Mouse (Mus musculus) MEL (cell line): ENCODE measurements around the gene Acvrl1. TPM values are rescaled to one million over a fixed set of nuclear protein-coding genes. Genes with fewer than 3 reads are reported as not detected.

Experiments
- DNase-seq: peaks from one replicate; pipeline ENCODE4 v3.0.0; 2011; ENCODE audit warnings: low read depth, low spot score
- H3K27ac ChIP-seq: 2 replicates; pipeline ENCODE4 v1.5.1; 2012; ENCODE audit warnings: low read depth, mild to moderate bottlenecking, control low read depth, low read length, moderate library complexity; ENCODE audit not compliant: control insufficient read depth
- H3K27me3 ChIP-seq, 2 experiments: fragments of 150-350 bp in 1 of 2; sonication (generic) in 1 of 2; 2 replicates each; pipeline ENCODE4 v1.6.1; 2012; ENCODE audit warnings: low read length in 2 of 2, mild to moderate bottlenecking in 2 of 2, improper control_type of control experiment in 1 of 2, moderate library complexity in 1 of 2; ENCODE audit not compliant: insufficient read depth in 2 of 2, control insufficient read depth in 1 of 2
- H3K36me3 ChIP-seq, 2 experiments: 2 replicates each; pipeline ENCODE4 v1.6.1; 2012 to 2014; ENCODE audit warnings: low read length in 2 of 2, improper control_type of control experiment in 1 of 2, inconsistent platforms in 1 of 2, mild to moderate bottlenecking in 1 of 2; ENCODE audit not compliant: insufficient read depth in 2 of 2, control insufficient read depth in 1 of 2
- H3K4me1 ChIP-seq, 2 experiments: fragments of 150-350 bp in 1 of 2; sonication (generic) in 1 of 2; 2 replicates each; pipeline ENCODE4 v1.6.1; 2012; ENCODE audit warnings: low read length in 2 of 2, improper control_type of control experiment in 1 of 2, mild to moderate bottlenecking in 1 of 2; ENCODE audit not compliant: insufficient read depth in 2 of 2, control insufficient read depth in 1 of 2
- H3K4me3 ChIP-seq, 2 experiments: fragments of 150-350 bp in 1 of 2; sonication (generic) in 1 of 2; 2 replicates each; pipeline ENCODE4 v1.5.1; 2012; ENCODE audit warnings: low read depth in 2 of 2, low read length in 2 of 2, mild to moderate bottlenecking in 2 of 2, moderate library complexity in 2 of 2, control low read depth in 1 of 2, improper control_type of control experiment in 1 of 2; ENCODE audit not compliant: control insufficient read depth in 1 of 2, insufficient read depth in 1 of 2
- H3K79me2 ChIP-seq: 2 replicates; pipeline ENCODE4 v1.6.1; 2012; ENCODE audit warnings: mild to moderate bottlenecking, low read length, moderate library complexity; ENCODE audit not compliant: control insufficient read depth, poor library complexity, insufficient read depth
- H3K9ac ChIP-seq: 2 replicates; pipeline ENCODE4 v1.6.1; 2012; ENCODE audit warnings: low read depth, mild to moderate bottlenecking, control low read depth, low read length, moderate library complexity; ENCODE audit not compliant: control insufficient read depth, poor library complexity, severe bottlenecking
- H3K9me3 ChIP-seq: fragments of 150-350 bp; sonication (generic); replicated peaks from 2 replicates; pipeline ENCODE4 v1.6.1; 2012; ENCODE audit warnings: mild to moderate bottlenecking, low read length, improper control_type of control experiment, moderate library complexity; ENCODE audit not compliant: insufficient read depth
- CHD1 ChIP-seq: IDR thresholded peaks from 2 replicates; pipeline ENCODE4 v1.6.1; 2012; ENCODE audit warnings: low read depth, mild to moderate bottlenecking, inconsistent platforms, low read length, improper control_type of control experiment
- ELF1 ChIP-seq: IDR thresholded peaks from 2 replicates; pipeline ENCODE4 v1.6.1; 2014; ENCODE audit warnings: low read depth, mild to moderate bottlenecking, inconsistent platforms, low read length, improper control_type of control experiment, moderate library complexity
- EP300 ChIP-seq, 2 experiments: IDR thresholded peaks; 2 replicates each; pipeline ENCODE4 v1.6.1; 2011; ENCODE audit warnings: improper control_type of control experiment in 2 of 2, low read length in 2 of 2, low read depth in 1 of 2, mild to moderate bottlenecking in 1 of 2
- ETS1 ChIP-seq: IDR thresholded peaks from 2 replicates; pipeline ENCODE4 v1.6.1; 2012; ENCODE audit warnings: low read depth, mild to moderate bottlenecking, inconsistent platforms, low read length, improper control_type of control experiment, moderate library complexity
- GATA1 ChIP-seq: IDR thresholded peaks from 2 replicates; pipeline ENCODE4 v1.6.1; 2011; ENCODE audit warnings: low read depth, low read length, improper control_type of control experiment
- HCFC1 ChIP-seq: IDR thresholded peaks from 2 replicates; pipeline ENCODE4 v1.6.1; 2012; ENCODE audit warnings: low read depth, mild to moderate bottlenecking, inconsistent platforms, low read length, improper control_type of control experiment, moderate library complexity
- MAFK ChIP-seq: IDR thresholded peaks from 2 replicates; pipeline ENCODE4 v1.6.1; 2011; ENCODE audit warnings: low read depth, mild to moderate bottlenecking, low read length, improper control_type of control experiment, borderline replicate concordance
- MAX ChIP-seq: IDR thresholded peaks from 2 replicates; pipeline ENCODE4 v1.6.1; 2011; ENCODE audit warnings: low read length, improper control_type of control experiment
- MXI1 ChIP-seq: IDR thresholded peaks from 2 replicates; pipeline ENCODE4 v1.6.1; 2011; ENCODE audit warnings: mild to moderate bottlenecking, low read depth, low read length, improper control_type of control experiment
- MYC ChIP-seq: IDR thresholded peaks from 2 replicates; pipeline ENCODE4 v1.6.1; 2011; ENCODE audit warnings: low read depth, mild to moderate bottlenecking, low read length, improper control_type of control experiment, moderate library complexity
- NELFE ChIP-seq: IDR thresholded peaks from 2 replicates; pipeline ENCODE4 v1.6.1; 2011; ENCODE audit warnings: low read depth, low read length, improper control_type of control experiment
- RCOR1 ChIP-seq: IDR thresholded peaks from 2 replicates; pipeline ENCODE4 v1.6.1; 2012; ENCODE audit warnings: low read depth, mild to moderate bottlenecking, inconsistent platforms, low read length, improper control_type of control experiment
- SIN3A ChIP-seq: IDR thresholded peaks from 2 replicates; pipeline ENCODE4 v1.6.1; 2012; ENCODE audit warnings: low read length, improper control_type of control experiment, inconsistent platforms
- TBP ChIP-seq: IDR thresholded peaks from 2 replicates; pipeline ENCODE4 v1.8.0; 2011; ENCODE audit warnings: low read depth, low read length, improper control_type of control experiment
- TCF12 ChIP-seq: IDR thresholded peaks from 2 replicates; pipeline ENCODE4 v1.6.1; 2014; ENCODE audit warnings: low read depth, mild to moderate bottlenecking, inconsistent platforms, low read length, improper control_type of control experiment, moderate library complexity
- UBTF ChIP-seq: IDR thresholded peaks from 2 replicates; pipeline ENCODE4 v1.6.1; 2012; ENCODE audit warnings: low read depth, mild to moderate bottlenecking, inconsistent platforms, low read length, improper control_type of control experiment, moderate library complexity, borderline replicate concordance; ENCODE audit not compliant: insufficient read depth
- ZMIZ1 ChIP-seq: IDR thresholded peaks from 2 replicates; pipeline ENCODE4 v1.6.1; 2012; ENCODE audit warnings: low read depth, mild to moderate bottlenecking, inconsistent platforms, low read length, improper control_type of control experiment, moderate library complexity
- ZNF384 ChIP-seq: IDR thresholded peaks from 2 replicates; pipeline ENCODE4 v1.6.1; 2012; ENCODE audit warnings: low read depth, mild to moderate bottlenecking, inconsistent platforms, low read length, improper control_type of control experiment
- polyA plus RNA-seq, 2 experiments: library from polyadenylated mRNA; stranded (reverse) in 1 of 2; unstranded in 1 of 2; fragments of >175 nt in 1 of 2; fragments of >200 nt in 1 of 2; gene quantifications; 2 replicates each; pipeline versions ENCODE4 v1.2.1 to v1.2.4; 2012; ENCODE audit warnings: low replicate concordance in 2 of 2, low read depth in 1 of 2; ENCODE audit not compliant: insufficient read length in 2 of 2, insufficient read depth in 1 of 2, missing spikeins in 1 of 2
- total RNA-seq: library from RNA; depleted of rRNA; stranded (reverse); fragments of 300-350 nt; gene quantifications from 2 replicates; pipeline ENCODE4 v1.2.3, GENCODE M21; 2012

The Acvrl1 gene
- total and polyA plus RNA-seq, 3 experiments: 0.08 to 0.18 TPM; not detected in 1

DNA sequence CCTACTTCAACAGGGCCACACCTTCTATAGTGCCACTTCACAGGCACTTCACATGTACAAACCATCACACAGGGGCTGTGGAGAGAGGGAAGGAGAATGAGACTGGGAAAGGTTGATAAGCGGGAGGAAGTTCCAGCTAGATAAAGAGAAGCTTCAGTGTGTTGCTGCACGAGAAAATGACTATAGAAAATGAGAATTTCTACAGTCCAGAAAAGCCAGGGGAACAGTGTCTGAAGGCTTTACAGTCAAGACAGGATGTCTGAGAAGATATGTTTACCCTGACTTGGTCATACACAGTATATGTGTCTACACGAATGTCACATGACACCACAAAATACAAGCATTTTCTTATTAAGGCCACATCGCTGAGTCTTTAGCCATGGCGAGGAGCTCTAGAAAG is 41.6 kb downstream of the Acvrl1 start (continued):
- TF ChIP-seq ELF1 (no peak), ZMIZ1 (0 out of 2 replicates have a peak, but pooled peaks have one; percentile 18)
- TF ChIP-seq, all 39 proteins: peak for 26

DNA sequence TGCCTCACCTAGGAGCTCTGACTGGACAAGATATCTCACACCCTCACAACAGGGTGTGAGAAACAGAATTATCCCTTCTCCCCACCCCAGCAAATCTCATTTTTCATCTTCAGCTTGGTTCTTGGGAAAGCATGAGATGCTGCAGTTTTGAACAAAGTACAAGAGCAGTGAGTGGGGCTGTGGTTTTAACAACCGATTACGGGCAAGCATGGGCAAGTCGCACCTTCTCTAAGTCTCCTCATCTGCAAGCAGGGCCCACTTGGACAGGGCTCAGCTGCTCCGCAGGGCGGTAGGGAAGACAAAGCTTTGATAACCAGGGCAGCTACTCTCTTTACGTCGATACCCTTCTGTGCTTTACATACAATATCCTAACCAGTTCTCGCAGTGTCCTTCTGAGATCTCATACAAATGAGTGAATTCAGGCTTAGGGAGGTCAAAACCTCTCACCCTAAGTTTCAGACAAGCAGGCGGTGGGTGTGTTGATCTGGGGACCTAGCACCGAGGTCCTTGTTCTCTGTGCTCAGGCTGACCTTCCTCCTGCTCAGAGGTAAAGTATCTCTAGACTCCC is 42.2 kb downstream of the Acvrl1 start:
- Histone ChIP-seq H3K27me3 (no peaks in the 10 kb centered on the region), H3K27ac (peak overlapping the region; percentile 96), H3K9me3 (no peaks in the 10 kb centered on the region), H3K4me1 (peaks cover 43 to 51% of the 10 kb centered on the region in 2 experiments), H3K36me3 (peaks cover 0 to 61% of the 10 kb centered on the region in 2 experiments; a peak in 2 of 4 replicates), H3K79me2 (peaks cover 16% of the 10 kb centered on the region), H3K9ac (peak overlapping the region; percentile 52), H3K4me3 (peak overlapping the region; percentile 16 to 25)
- TF ChIP-seq MYC (peak; percentile 54; the same call in 1 of the 2 replicates), MAFK (no peak), SIN3A (peak; percentile 48; the same call in 1 of the 2 replicates), HCFC1 (0 out of 2 replicates have a peak, but pooled peaks have one; percentile 26), MXI1 (peak; percentile 68), RCOR1 (peak; percentile 53), GATA1 (no peak), TBP (no peak), NELFE (peak; percentile 33; the same call in 1 of the 2 replicates), MAX (peak; percentile 41; the same call in 1 of the 2 replicates), EP300 (IDR thresholded peaks at IDR 0.05; ENCODE audit: low read depth in 1 of 2, low read length in 2 of 2) (peak in 1 of 2 experiments; percentile 17; a peak in 2 of 4 replicates), CHD1 (peak; percentile 58; the same call in 1 of the 2 replicates), TCF12 (peak; percentile 47; the same call in 1 of the 2 replicates), ETS1 (peak; percentile 30; the same call in 1 of the 2 replicates), UBTF (no peak)
- DNase-seq: peak; percentile 83

DNA sequence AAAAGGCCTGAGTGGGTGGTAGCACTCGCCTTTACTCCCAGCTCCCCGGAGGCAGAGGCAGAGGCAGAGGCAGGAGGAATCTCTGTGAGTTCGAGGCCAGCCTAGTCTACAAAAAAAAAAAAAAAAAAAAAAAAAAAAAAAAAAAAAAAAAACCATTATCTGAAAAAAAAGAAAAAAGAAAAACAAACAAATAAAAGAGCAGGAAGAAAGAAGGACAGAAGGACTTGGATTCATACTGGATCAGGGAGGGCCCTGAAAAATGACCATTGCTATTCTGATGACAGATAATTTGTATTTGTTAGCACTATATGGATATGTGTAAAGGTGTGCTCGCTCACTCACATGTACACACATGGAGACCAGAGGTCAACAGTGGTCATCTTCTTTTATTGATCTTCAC is 43.0 kb downstream of the Acvrl1 start:
- H3K4me3 ChIP-seq: peak overlapping the region in 1 of 2 experiments; percentile 15; a peak in 1 of 4 replicates
- no peak for DNase-seq
- H3K9ac ChIP-seq: peak overlapping the region; percentile 52
- peak overlapping the region; percentile 96 for H3K27ac ChIP-seq
- H3K36me3 ChIP-seq: peaks cover 0 to 63% of the 10 kb centered on the region in 2 experiments; a peak in 2 of 4 replicates
- peaks cover 23% of the 10 kb centered on the region for H3K79me2 ChIP-seq
- no peaks in the 10 kb centered on the region for H3K27me3 ChIP-seq
- H3K4me1 ChIP-seq: peaks cover 43 to 53% of the 10 kb centered on the region in 2 experiments
- no peaks in the 10 kb centered on the region for H3K9me3 ChIP-seq
- TF ChIP-seq ZNF384 (peak; percentile 92), ZMIZ1 (no peak)
